Mouse (Mus musculus) stomach, postnatal 0 days (tissue): ENCODE data around the gene Sigmar1. TPM values are rescaled to one million over a fixed set of nuclear protein-coding genes. Genes with fewer than 3 reads are reported as not detected.

Experiments used
- ATAC-seq: fragments of 200-750 bp; cut with Nextera tagmentation; 2 replicates; pipeline ENCODE4 v1.8.0; 2017; ENCODE audit not compliant: low FRiP score, low TSS enrichment
- DNase-seq: peaks from one replicate; pipeline ENCODE4 v3.0.0-alpha.2; 2016; ENCODE audit warnings: low spot score
- H3K27ac ChIP-seq: fragments of 300-500 bp; sonication (generic); replicated peaks from 2 replicates; pipeline ENCODE4 v1.5.1; 2014; ENCODE audit warnings: mild to moderate bottlenecking, control low read depth
- H3K27me3 ChIP-seq: fragments of 300-500 bp; sonication (generic); 2 replicates; pipeline ENCODE4 v1.6.1; 2014; ENCODE audit warnings: low read length; ENCODE audit not compliant: control insufficient read depth, insufficient read depth
- H3K36me3 ChIP-seq: fragments of 300-500 bp; sonication (generic); 2 replicates; pipeline ENCODE4 v1.6.1; 2014; ENCODE audit warnings: low read length, mixed read lengths; ENCODE audit not compliant: control insufficient read depth, insufficient read depth
- H3K4me1 ChIP-seq: fragments of 300-500 bp; sonication (generic); replicated peaks from 2 replicates; pipeline ENCODE4 v1.6.1; 2014; ENCODE audit warnings: antibody characterized with exemption; ENCODE audit not compliant: control insufficient read depth, insufficient read depth
- H3K4me2 ChIP-seq: fragments of 300-500 bp; sonication (generic); replicated peaks from 2 replicates; pipeline ENCODE4 v1.6.1; 2014; ENCODE audit warnings: low read depth, mild to moderate bottlenecking, control low read depth, moderate library complexity
- H3K4me3 ChIP-seq: fragments of 300-500 bp; sonication (generic); 2 replicates; pipeline ENCODE4 v1.5.1; 2014; ENCODE audit warnings: low read depth, low read length, control low read depth
- H3K9ac ChIP-seq: fragments of 300-500 bp; sonication (generic); 2 replicates; pipeline ENCODE4 v1.6.1; 2014; ENCODE audit warnings: mild to moderate bottlenecking, low read length, control low read depth, mixed read lengths
- H3K9me3 ChIP-seq: fragments of 300-500 bp; sonication (generic); 2 replicates; pipeline ENCODE4 v1.6.1; 2016; ENCODE audit warnings: low read length; ENCODE audit not compliant: control insufficient read depth
- CTCF ChIP-seq: IDR thresholded peaks from 2 replicates; pipeline ENCODE4 v1.5.1; 2016; ENCODE audit warnings: antibody characterized with exemption, low read depth, mild to moderate bottlenecking, moderate library complexity
- EP300 ChIP-seq: optimal IDR thresholded peaks from 2 replicates; pipeline ENCODE3; 2016; ENCODE audit warnings: antibody characterized with exemption
- WGBS: fragments of 180-500 bp; shearing (Covaris S2); extraction: QIAGEN DNeasy Blood & Tissue Kit; methylation state at CpG from one replicate; pipeline ENCODE4 v1.1.7; 2014; 5-methylcytosine and 5-hydroxymethylcytosine counted together
- polyA plus RNA-seq: library from polyadenylated mRNA; unstranded; fragments of >200 nt; fragmentation: Nextera tagmentation; extraction: Ambion mirVana; gene quantifications from 2 replicates; pipeline ENCODE4 v1.2.1, GENCODE M21; 2015

Sigmar1 gene
- polyA plus RNA-seq, 1 experiment from 2014 or later: 43.9 TPM

GRCm38 (mm10) chr4:41731052-41731765 lies 24.7 kb downstream of the Sigmar1 start, which contains the start of gene Arid3c:
TSS of gene Arid3c (minus strand) at chr4:41731142.
- Histone ChIP-seq H3K4me2 (peak within 1 kb of the TSS; percentile 60), H3K27ac (no peak within 1 kb of the TSS), H3K36me3 (no peaks in the 10 kb centered on the region), H3K4me1 (no peaks in the 10 kb centered on the region), H3K9me3 (no peaks in the 10 kb centered on the region), H3K27me3 (peaks cover 11% of the 10 kb centered on the region), H3K4me3 (peak within 1 kb of the TSS; percentile 32), H3K9ac (0 out of 2 replicates have a peak within 1 kb of the TSS, but pooled peaks have one; percentile 35)
- DNase-seq: no peak
- TF ChIP-seq CTCF (no peak), EP300 (no peak)
- peak; percentile 35 for ATAC-seq
- 1% methylated on average over 43 of the region's 50 CpGs for WGBS

- Histone ChIP-seq H3K27ac (no peak overlapping the region), H3K9ac (no peak overlapping the region), H3K27me3 (peaks cover 16% of the 10 kb centered on the region), H3K4me2 (no peak overlapping the region), H3K4me1 (no peaks in the 10 kb centered on the region), H3K9me3 (no peaks in the 10 kb centered on the region), H3K36me3 (no peaks in the 10 kb centered on the region), H3K4me3 (no peak overlapping the region)
- WGBS: 21% methylated on average over 20 of the region's 20 CpGs
- ATAC-seq: no peak
- TF ChIP-seq CTCF (no peak), EP300 (no peak)
- no peak for DNase-seq
Measured at GRCm38 (mm10) chr4:41726826-41727621, 28.9 kb downstream of the Sigmar1 start.

- Histone ChIP-seq H3K9me3 (no peaks in the 10 kb centered on the region), H3K4me3 (peak within 1 kb of the TSS; percentile 89), H3K27ac (no peak within 1 kb of the TSS), H3K4me2 (peak within 1 kb of the TSS; percentile 84), H3K9ac (peak within 1 kb of the TSS; percentile 89), H3K27me3 (peaks cover 7% of the 10 kb centered on the region), H3K4me1 (no peaks in the 10 kb centered on the region; the same call in 1 of the 2 replicates), H3K36me3 (peaks cover 9% of the 10 kb centered on the region; the same call in 1 of the 2 replicates)
- TF ChIP-seq EP300 (no peak), CTCF (no peak)
- WGBS: under 1% methylated on average over 27 of the region's 27 CpGs
- ATAC-seq: peak; percentile 97
- DNase-seq: peak; percentile 88
Measured at GRCm38 (mm10) chr4:41722918-41723351, 33.0 kb downstream of the Sigmar1 start, which contains the start of gene Dctn3. TSS of gene Dctn3 (minus strand) at chr4:41723170.

GRCm38 (mm10) chr4:41716834-41717233 lies 39.1 kb downstream of the Sigmar1 start:
- WGBS: 63% methylated on average over 6 of the region's 6 CpGs
- no peak overlapping the region for H3K4me2 ChIP-seq
- H3K36me3 ChIP-seq: peaks cover 12% of the 10 kb centered on the region
- peaks cover 7% of the 10 kb centered on the region for H3K4me1 ChIP-seq
- H3K9ac ChIP-seq: no peak overlapping the region; the same call in 1 of the 2 replicates
- no peaks in the 10 kb centered on the region for H3K9me3 ChIP-seq
- DNase-seq (no peak), ATAC-seq (no peak)
- TF ChIP-seq EP300 (no peak), CTCF (no peak)
- H3K27me3 ChIP-seq: no peaks in the 10 kb centered on the region
- H3K4me3 ChIP-seq: no peak overlapping the region
- H3K27ac ChIP-seq: no peak overlapping the region

GRCm38 (mm10) chr4:41715596-41715995 lies 40.4 kb downstream of the Sigmar1 start:
- DNase-seq: no peak
- H3K9me3 ChIP-seq: no peaks in the 10 kb centered on the region
- ATAC-seq: no peak
- H3K27ac ChIP-seq: no peak overlapping the region
- peaks cover 12% of the 10 kb centered on the region for H3K36me3 ChIP-seq
- H3K9ac ChIP-seq: no peak overlapping the region
- no peak overlapping the region for H3K4me2 ChIP-seq
- H3K4me1 ChIP-seq: peaks cover 8% of the 10 kb centered on the region
- 83% methylated on average over 5 of the region's 5 CpGs for WGBS
- no peaks in the 10 kb centered on the region for H3K27me3 ChIP-seq
- no peak overlapping the region for H3K4me3 ChIP-seq
- TF ChIP-seq CTCF (peak; percentile 74), EP300 (no peak)
